Mouse (Mus musculus) forebrain, postnatal 0 days (tissue): ENCODE measurements at regions not wholly inside any gene's neighbourhood (a gene's known extent, or its start where the extent isn't known, plus 50 kb on each side); places are given as distances from the start of the nearest gene placed in this dataset.

Experiments used
- ATAC-seq: fragments of 200-750 bp; cut with Nextera tagmentation; 2 replicates; pipeline ENCODE4 v1.8.0; 2017; ENCODE audit warnings: mild to moderate bottlenecking, moderate library complexity
- DNase-seq: peaks from one replicate; pipeline ENCODE4 v3.0.0-alpha.2; 2015
- H3K27ac ChIP-seq: fragments of 300-500 bp; sonication (generic); 2 replicates; pipeline ENCODE4 v1.5.1; 2014; ENCODE audit warnings: low read depth, mild to moderate bottlenecking, antibody characterized with exemption, low read length, moderate library complexity, mixed read lengths
- H3K27me3 ChIP-seq: fragments of 300-500 bp; sonication (generic); 2 replicates; pipeline ENCODE4 v1.6.1; 2014; ENCODE audit warnings: mild to moderate bottlenecking, low read length, mixed read lengths; ENCODE audit not compliant: insufficient read depth
- H3K36me3 ChIP-seq: fragments of 300-500 bp; sonication (generic); 2 replicates; pipeline ENCODE4 v1.6.1; 2014; ENCODE audit warnings: mild to moderate bottlenecking, moderate library complexity; ENCODE audit not compliant: insufficient read depth
- H3K4me1 ChIP-seq: fragments of 300-500 bp; sonication (generic); 2 replicates; pipeline ENCODE4 v1.6.1; 2014; ENCODE audit warnings: antibody characterized with exemption; ENCODE audit not compliant: insufficient read depth
- H3K4me2 ChIP-seq: fragments of 300-500 bp; sonication (generic); 2 replicates; pipeline ENCODE4 v1.6.1; 2014; ENCODE audit warnings: low read depth, mild to moderate bottlenecking, moderate library complexity
- H3K4me3 ChIP-seq: fragments of 300-500 bp; sonication (generic); 2 replicates; pipeline ENCODE4 v1.5.1; 2014; ENCODE audit warnings: low read depth, low read length, mixed read lengths
- H3K9ac ChIP-seq: fragments of 300-500 bp; sonication (generic); 2 replicates; pipeline ENCODE4 v1.6.1; 2014; ENCODE audit warnings: mild to moderate bottlenecking
- H3K9me3 ChIP-seq: fragments of 300-500 bp; sonication (generic); 2 replicates; pipeline ENCODE4 v1.6.1; 2016; ENCODE audit warnings: low read length
- CTCF ChIP-seq: sonication (generic); IDR thresholded peaks from 2 replicates; pipeline ENCODE4 v1.5.1; 2016; ENCODE audit warnings: antibody characterized with exemption, control low read depth, low read depth
- WGBS: fragments of 180-500 bp; shearing (Covaris S2); extraction: QIAGEN DNeasy Blood & Tissue Kit; methylation state at CpG from one replicate; pipeline ENCODE4 v1.1.7; 2014; 5-methylcytosine and 5-hydroxymethylcytosine counted together
- microRNA-seq, 2 experiments: library from miRNA; unstranded; fragments of <30 nt; microRNA quantifications; one replicate each; pipeline ENCODE4; 2016

DNA sequence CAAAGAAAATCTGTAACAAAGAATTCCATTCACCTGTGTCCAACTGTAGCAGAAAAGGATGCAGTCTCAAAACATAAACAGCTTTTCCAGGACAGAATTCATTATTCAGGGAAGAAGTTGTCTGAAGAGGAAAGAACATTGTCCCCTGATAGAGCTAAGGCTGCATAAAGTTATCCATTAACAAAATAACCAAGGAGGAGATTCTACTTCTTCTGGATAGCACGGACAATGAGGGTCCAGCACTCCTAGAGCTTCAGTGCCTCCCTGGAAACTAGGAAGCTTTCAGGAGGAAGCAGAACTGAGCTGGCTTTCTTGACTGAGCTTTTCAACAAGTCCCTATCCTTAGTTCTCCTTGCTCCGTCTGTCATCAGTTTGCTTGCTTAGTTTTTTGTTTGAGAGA is 55.2 kb upstream of the Egfr start:
- ATAC-seq (no peak), DNase-seq (no peak)
- H3K4me2 ChIP-seq: no peak overlapping the region
- H3K27me3 ChIP-seq: no peaks in the 10 kb centered on the region
- TF ChIP-seq CTCF: no peak
- no peak overlapping the region for H3K4me3 ChIP-seq
- no peak overlapping the region for H3K27ac ChIP-seq
- H3K9ac ChIP-seq: no peak overlapping the region
- no peaks in the 10 kb centered on the region for H3K9me3 ChIP-seq
- 86% methylated on average over 2 of the region's 2 CpGs for WGBS
- no peaks in the 10 kb centered on the region for H3K36me3 ChIP-seq
- no peaks in the 10 kb centered on the region for H3K4me1 ChIP-seq

DNA sequence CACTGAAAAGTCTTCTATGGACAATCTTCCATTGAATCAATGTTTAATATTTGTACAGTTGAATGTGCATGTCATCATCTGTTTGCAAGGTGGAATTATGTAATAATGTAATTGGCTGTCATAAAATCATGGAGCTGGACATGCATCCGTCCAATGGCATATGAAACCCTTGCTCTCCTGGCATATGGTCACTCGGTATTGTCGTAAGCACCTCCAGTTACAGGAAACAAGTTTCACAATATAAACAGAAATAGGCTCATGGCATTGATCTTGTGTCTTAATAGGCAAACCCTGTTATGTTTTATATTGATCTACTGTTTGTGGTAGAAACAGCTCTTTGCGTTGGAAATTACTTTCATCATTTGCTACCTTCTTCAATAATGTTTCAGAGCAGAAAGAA is 50.2 kb upstream of the Egfr start:
- Histone ChIP-seq H3K4me1 (no peaks in the 10 kb centered on the region), H3K9me3 (no peaks in the 10 kb centered on the region), H3K36me3 (no peaks in the 10 kb centered on the region), H3K27me3 (no peaks in the 10 kb centered on the region), H3K4me3 (no peak overlapping the region), H3K27ac (no peak overlapping the region), H3K4me2 (no peak overlapping the region), H3K9ac (no peak overlapping the region)
- 89% methylated on average over 4 of the region's 4 CpGs for WGBS
- no peak for ATAC-seq
- DNase-seq: no peak
- TF ChIP-seq CTCF: no peak

Small RNAs in the stretch of these regions (microRNA-seq; reads per million reads assigned to microRNA genes)
- gene Gm24714: 0 reads per million in 2 experiments
